Mouse (Mus musculus) bone marrow, adult 2 months (tissue): ENCODE results near the gene Antxrl. TPM values are rescaled to one million over a fixed set of nuclear protein-coding genes. Genes with fewer than 3 reads are reported as not detected.

Experiments
- H3K27ac ChIP-seq: fragments of 200-500 bp; 2 replicates; pipeline ENCODE4 v1.5.1; 2012; ENCODE audit warnings: low read depth, mild to moderate bottlenecking, control low read depth, inconsistent platforms, low read length; ENCODE audit not compliant: control insufficient read depth, poor library complexity, insufficient read depth
- H3K4me1 ChIP-seq: fragments of 200-500 bp; 2 replicates; pipeline ENCODE4 v1.6.1; 2011; ENCODE audit warnings: low read length; ENCODE audit not compliant: control insufficient read depth, insufficient read depth
- H3K4me3 ChIP-seq: fragments of 200-500 bp; replicated peaks from 2 replicates; pipeline ENCODE3; 2011; ENCODE audit warnings: mild to moderate bottlenecking, low read depth, low read length, control low read depth; ENCODE audit not compliant: control insufficient read depth
- CTCF ChIP-seq: fragments of 200-500 bp; IDR thresholded peaks from 2 replicates; pipeline ENCODE4 v1.5.1; 2011; ENCODE audit warnings: low read length, control low read depth; ENCODE audit not compliant: control insufficient read depth, insufficient read depth
- POLR2A ChIP-seq: fragments of 200-500 bp; IDR thresholded peaks from 2 replicates; pipeline ENCODE4 v1.6.1; 2011; ENCODE audit warnings: low read depth, mild to moderate bottlenecking, control low read depth, low read length, borderline replicate concordance; ENCODE audit not compliant: control insufficient read depth
- WGBS: fragments of 180-500 bp; shearing (Covaris S2); methylation state at CpG from one replicate; pipeline ENCODE4 v1.1.7; 2018; 5-methylcytosine and 5-hydroxymethylcytosine counted together
- polyA plus RNA-seq: library from polyadenylated mRNA; stranded (reverse); fragments of >200 nt; gene quantifications from 2 replicates; pipeline ENCODE4 v1.2.4, GENCODE M21; 2011; ENCODE audit warnings: low replicate concordance; ENCODE audit not compliant: missing spikeins, insufficient read depth, insufficient read length

Gene Antxrl
- polyA plus RNA-seq, result not detected in 2 replicates

GRCm38 (mm10) chr14:34052516-34052915 is at the start of gene Antxrl:
Gene Antxrl, plus strand, starts transcription at chr14:34052707.
- no peak within 1 kb of the TSS for H3K27ac ChIP-seq
- H3K4me1 ChIP-seq, result no peaks in the 10 kb centered on the region
- H3K4me3 ChIP-seq, result no peak within 1 kb of the TSS
- 80% methylated on average over 6 of the region's 6 CpGs for WGBS
- TF ChIP-seq CTCF, result no peak
- no peak for TF ChIP-seq POLR2A

DNA sequence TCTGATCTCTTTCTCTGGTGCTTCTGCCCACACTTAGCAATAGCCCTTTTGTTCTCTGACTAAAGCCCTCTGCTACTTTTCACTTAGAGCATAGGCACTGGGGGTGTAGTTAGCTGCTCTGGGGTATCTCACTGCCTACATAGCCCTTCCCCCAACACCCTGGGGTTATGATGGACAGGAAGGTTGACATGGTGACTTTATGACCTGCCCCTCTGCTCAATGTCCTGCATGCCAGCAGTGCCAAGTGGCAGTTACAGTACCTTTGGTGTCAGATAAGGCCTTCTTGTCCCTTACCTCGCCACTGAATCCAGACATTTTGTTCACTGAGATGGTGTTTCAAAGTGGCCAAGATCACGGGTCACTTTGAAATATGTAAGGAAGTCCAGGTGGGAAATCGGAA is 37.4 kb upstream of the Antxrl start, which contains the start of gene Gm30083:
TSS of gene Gm30083 (minus strand) at position 120 of the 400 bp plus-strand sequence.
- TF ChIP-seq CTCF (no peak), POLR2A (no peak)
- 70% methylated on average over 3 of the region's 3 CpGs for WGBS
- Histone ChIP-seq H3K4me3 (no peak within 1 kb of the TSS), H3K4me1 (no peaks in the 10 kb centered on the region), H3K27ac (no peak within 1 kb of the TSS)

DNA sequence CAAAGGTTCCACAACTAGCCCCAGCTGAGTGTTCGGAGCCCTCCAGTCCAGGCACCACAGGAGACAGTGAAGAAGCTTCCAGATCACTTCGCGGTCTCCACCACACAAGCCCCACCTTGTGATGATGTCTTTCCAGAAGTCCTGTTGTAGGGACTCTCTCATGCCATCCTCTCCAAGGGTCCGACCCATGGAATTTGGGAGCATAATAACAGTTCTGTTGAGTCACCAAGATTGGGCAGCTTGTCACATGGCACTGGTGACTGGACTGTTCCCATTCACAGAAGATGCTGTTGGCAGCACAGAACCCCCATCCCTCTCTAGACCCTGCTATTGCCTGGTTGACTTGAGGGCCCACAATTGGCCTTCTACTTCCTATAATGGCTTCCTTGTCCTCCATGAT is 36.1 kb upstream of the Antxrl start, which contains the start of gene Gm5460:
TSS of gene Gm5460 (plus strand) at position 378 of the 400 bp plus-strand sequence.
- H3K4me1 ChIP-seq, result no peaks in the 10 kb centered on the region
- H3K27ac ChIP-seq, result no peak within 1 kb of the TSS
- TF ChIP-seq CTCF (no peak), POLR2A (no peak)
- WGBS, result 82% methylated on average over 4 of the region's 4 CpGs
- H3K4me3 ChIP-seq, result no peak within 1 kb of the TSS

DNA sequence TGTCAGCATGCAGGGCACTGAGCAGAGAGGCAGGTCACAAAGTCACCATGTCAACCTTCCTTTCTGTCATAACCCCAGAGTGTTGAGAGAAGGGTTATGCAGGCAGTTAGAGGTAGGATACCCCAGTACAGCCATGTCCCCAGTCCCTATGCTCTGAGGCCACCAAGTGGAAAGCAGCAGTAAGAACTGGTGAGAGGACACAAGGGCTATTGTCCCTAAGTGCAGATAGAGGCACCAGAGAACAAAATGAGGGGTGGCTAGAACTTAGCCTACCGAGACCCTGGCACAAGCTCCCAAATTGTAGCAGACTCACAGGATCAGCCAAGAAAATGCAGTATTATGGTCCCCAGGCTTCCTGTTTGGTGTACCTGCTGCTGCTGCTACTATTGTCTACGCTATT is 35.6 kb upstream of the Antxrl start:
- no peak overlapping the region for H3K4me3 ChIP-seq
- 74% methylated on average over 2 of the region's 2 CpGs for WGBS
- no peak for TF ChIP-seq POLR2A
- no peak for TF ChIP-seq CTCF
- H3K4me1 ChIP-seq, result no peaks in the 10 kb centered on the region
- H3K27ac ChIP-seq, result no peak overlapping the region

DNA sequence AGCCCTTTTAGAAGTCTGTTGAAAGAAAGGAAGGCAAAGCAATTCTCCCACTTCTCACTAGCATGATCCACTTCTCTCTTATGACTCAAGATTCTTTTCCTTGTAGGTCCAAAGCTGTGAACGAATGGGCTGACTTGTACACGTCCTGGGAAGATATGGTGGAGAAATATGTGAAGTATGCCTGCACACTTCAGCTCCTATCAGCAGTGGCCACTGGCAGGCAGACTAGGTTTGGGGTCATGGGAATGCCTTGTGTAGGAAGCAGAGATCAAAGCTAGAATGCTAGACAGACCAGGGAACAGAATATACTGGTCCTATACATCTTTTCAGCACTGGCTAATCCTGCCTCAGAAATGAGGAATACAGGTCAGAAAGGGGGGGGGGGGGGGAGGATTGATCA is 25.8 kb upstream of the Antxrl start:
- TF ChIP-seq POLR2A, result no peak
- no peak for TF ChIP-seq CTCF
- no peaks in the 10 kb centered on the region for H3K4me1 ChIP-seq
- WGBS, result 66% methylated on average over 2 of the region's 2 CpGs
- H3K4me3 ChIP-seq, result no peak overlapping the region
- no peak overlapping the region for H3K27ac ChIP-seq

GRCm38 (mm10) chr14:34033841-34034610 is 18.5 kb upstream of the Antxrl start:
- WGBS, result 87% methylated on average over 8 of the region's 8 CpGs
- no peak for TF ChIP-seq POLR2A
- TF ChIP-seq CTCF, result no peak
- H3K4me3 ChIP-seq, result no peak overlapping the region
- no peak overlapping the region for H3K27ac ChIP-seq
- H3K4me1 ChIP-seq, result no peaks in the 10 kb centered on the region

- no peak for TF ChIP-seq POLR2A
- TF ChIP-seq CTCF, result no peak
- no peaks in the 10 kb centered on the region for H3K4me1 ChIP-seq
- no peak overlapping the region for H3K27ac ChIP-seq
- H3K4me3 ChIP-seq, result no peak overlapping the region
- WGBS, result 66% methylated on average over 4 of the region's 4 CpGs
Observed at GRCm38 (mm10) chr14:34041241-34041640, 11.3 kb upstream of the Antxrl start.

DNA sequence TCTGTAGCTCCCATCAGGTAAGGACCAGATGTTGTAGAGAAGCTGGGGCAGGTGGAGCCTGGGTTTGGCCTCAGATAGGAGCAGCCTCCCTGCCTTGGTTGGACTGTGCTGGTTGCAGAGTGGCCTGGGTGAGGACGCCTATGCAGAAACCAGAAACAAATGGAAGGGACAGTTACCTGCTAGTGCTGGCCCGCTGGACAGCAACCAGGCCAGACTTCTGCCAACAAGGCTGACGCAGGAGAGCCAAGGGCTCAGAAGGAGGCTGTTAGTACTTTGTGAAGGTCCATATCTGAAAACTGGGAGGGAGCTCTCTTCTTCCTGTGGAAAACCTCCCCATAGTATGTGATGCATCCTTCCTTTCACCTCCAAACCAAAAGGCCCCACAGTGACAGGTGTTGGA is 9.2 kb upstream of the Antxrl start:
- no peaks in the 10 kb centered on the region for H3K4me1 ChIP-seq
- H3K27ac ChIP-seq, result no peak overlapping the region
- WGBS, result 66% methylated on average over 3 of the region's 3 CpGs
- TF ChIP-seq POLR2A (no peak), CTCF (no peak)
- no peak overlapping the region for H3K4me3 ChIP-seq

GRCm38 (mm10) chr14:34050101-34050779 is 2.3 kb upstream of the Antxrl start:
- H3K4me1 ChIP-seq, result no peaks in the 10 kb centered on the region
- WGBS, result 62% methylated on average over 5 of the region's 5 CpGs
- TF ChIP-seq POLR2A (no peak), CTCF (no peak)
- H3K27ac ChIP-seq, result no peak overlapping the region
- no peak overlapping the region for H3K4me3 ChIP-seq
